Mouse (Mus musculus): ENCODE data around the gene Jam2. TPM values are rescaled to one million over a fixed set of nuclear protein-coding genes. Genes with fewer than 3 reads are reported as not detected.

The Jam2 gene
- polyA plus RNA-seq, 1 experiment from 2014 or later = 21.6 TPM

- Histone ChIP-seq H3K4me3 (ENCODE audit: low read depth, low read length) (no peak overlapping the region), H3K27ac (replicated peaks; ENCODE audit: low read depth, low read length) (no peak overlapping the region), H3K9me3 (ENCODE audit: control insufficient read depth, low read length) (no peaks in the 10 kb centered on the region), H3K9ac (ENCODE audit: low read depth, low read length) (no peak overlapping the region), H3K27me3 (replicated peaks; ENCODE audit: control insufficient read depth, insufficient read depth, low read length) (no peaks in the 10 kb centered on the region), H3K36me3 (ENCODE audit: control insufficient read depth, insufficient read depth, low read length) (no peaks in the 10 kb centered on the region), H3K4me1 (ENCODE audit: control insufficient read depth, insufficient read depth, low read length) (no peaks in the 10 kb centered on the region), H3K4me2 (ENCODE audit: low read depth, low read length) (no peak overlapping the region)
- WGBS = 68% methylated on average over 8 of the region's 8 CpGs
- DNase-seq (ENCODE audit: low spot score) = peak; percentile 16
- ATAC-seq (ENCODE audit: low read depth) = no peak
Observed at GRCm38 (mm10) chr16:84814511-84814910, 40.6 kb downstream of the Jam2 start.

GRCm38 (mm10) chr16:84817423-84817822, 43.5 kb downstream of the Jam2 start:
- 35% methylated on average over 7 of the region's 7 CpGs for WGBS
- H3K9me3 ChIP-seq (ENCODE audit: control insufficient read depth, low read length) = no peaks in the 10 kb centered on the region
- no peak overlapping the region for H3K27ac ChIP-seq (replicated peaks; ENCODE audit: low read depth, low read length)
- H3K27me3 ChIP-seq (replicated peaks; ENCODE audit: control insufficient read depth, insufficient read depth, low read length) = no peaks in the 10 kb centered on the region
- no peak for ATAC-seq (ENCODE audit: low read depth)
- no peak overlapping the region for H3K9ac ChIP-seq (ENCODE audit: low read depth, low read length)
- no peak overlapping the region for H3K4me2 ChIP-seq (ENCODE audit: low read depth, low read length)
- H3K4me3 ChIP-seq (ENCODE audit: low read depth, low read length) = no peak overlapping the region
- DNase-seq (ENCODE audit: low spot score) = peak; percentile 37
- no peaks in the 10 kb centered on the region for H3K4me1 ChIP-seq (ENCODE audit: control insufficient read depth, insufficient read depth, low read length)
- H3K36me3 ChIP-seq (ENCODE audit: control insufficient read depth, insufficient read depth, low read length) = peaks cover 3% of the 10 kb centered on the region; the same call in 1 of the 2 replicates

- Histone ChIP-seq H3K4me3 (ENCODE audit: low read depth, low read length) (no peak overlapping the region), H3K4me2 (ENCODE audit: low read depth, low read length) (no peak overlapping the region), H3K9me3 (ENCODE audit: control insufficient read depth, low read length) (no peaks in the 10 kb centered on the region), H3K27ac (replicated peaks; ENCODE audit: low read depth, low read length) (no peak overlapping the region), H3K27me3 (replicated peaks; ENCODE audit: control insufficient read depth, insufficient read depth, low read length) (no peaks in the 10 kb centered on the region), H3K4me1 (ENCODE audit: control insufficient read depth, insufficient read depth, low read length) (no peaks in the 10 kb centered on the region), H3K9ac (ENCODE audit: low read depth, low read length) (no peak overlapping the region), H3K36me3 (ENCODE audit: control insufficient read depth, insufficient read depth, low read length) (peaks cover 63% of the 10 kb centered on the region)
- DNase-seq (ENCODE audit: low spot score) (peak; percentile 88), ATAC-seq (ENCODE audit: low read depth) (peak; percentile 88)
- WGBS = 83% methylated on average over 6 of the region's 6 CpGs
Observed at GRCm38 (mm10) chr16:84825009-84825408, 51.1 kb downstream of the Jam2 start.

- H3K36me3 ChIP-seq (ENCODE audit: control insufficient read depth, insufficient read depth, low read length) = peaks cover 56% of the 10 kb centered on the region
- H3K27ac ChIP-seq (replicated peaks; ENCODE audit: low read depth, low read length) = no peak overlapping the region
- H3K9me3 ChIP-seq (ENCODE audit: control insufficient read depth, low read length) = no peaks in the 10 kb centered on the region
- DNase-seq (ENCODE audit: low spot score) = no peak
- no peak overlapping the region for H3K4me2 ChIP-seq (ENCODE audit: low read depth, low read length)
- H3K4me3 ChIP-seq (ENCODE audit: low read depth, low read length) = no peak overlapping the region
- 86% methylated on average over 5 of the region's 5 CpGs for WGBS
- H3K9ac ChIP-seq (ENCODE audit: low read depth, low read length) = no peak overlapping the region
- no peaks in the 10 kb centered on the region for H3K27me3 ChIP-seq (replicated peaks; ENCODE audit: control insufficient read depth, insufficient read depth, low read length)
- ATAC-seq (ENCODE audit: low read depth) = no peak
- peaks cover 4% of the 10 kb centered on the region; the same call in 1 of the 2 replicates for H3K4me1 ChIP-seq (ENCODE audit: control insufficient read depth, insufficient read depth, low read length)
Observed at GRCm38 (mm10) chr16:84831696-84832095, 57.8 kb downstream of the Jam2 start.

GRCm38 (mm10) chr16:84832736-84833135, 58.8 kb downstream of the Jam2 start:
- peaks cover 46% of the 10 kb centered on the region for H3K36me3 ChIP-seq (ENCODE audit: control insufficient read depth, insufficient read depth, low read length)
- H3K27ac ChIP-seq (replicated peaks; ENCODE audit: low read depth, low read length) = no peak overlapping the region
- no peaks in the 10 kb centered on the region for H3K27me3 ChIP-seq (replicated peaks; ENCODE audit: control insufficient read depth, insufficient read depth, low read length)
- H3K9ac ChIP-seq (ENCODE audit: low read depth, low read length) = no peak overlapping the region
- peaks cover 5% of the 10 kb centered on the region; the same call in 1 of the 2 replicates for H3K4me1 ChIP-seq (ENCODE audit: control insufficient read depth, insufficient read depth, low read length)
- DNase-seq (ENCODE audit: low spot score) = no peak
- ATAC-seq (ENCODE audit: low read depth) = no peak
- 96% methylated on average over 5 of the region's 5 CpGs for WGBS
- H3K4me3 ChIP-seq (ENCODE audit: low read depth, low read length) = no peak overlapping the region
- H3K4me2 ChIP-seq (ENCODE audit: low read depth, low read length) = no peak overlapping the region
- H3K9me3 ChIP-seq (ENCODE audit: control insufficient read depth, low read length) = no peaks in the 10 kb centered on the region

GRCm38 (mm10) chr16:84834344-84834743, 60.4 kb downstream of the Jam2 start:
- Histone ChIP-seq H3K27me3 (replicated peaks; ENCODE audit: control insufficient read depth, insufficient read depth, low read length) (no peaks in the 10 kb centered on the region), H3K9ac (ENCODE audit: low read depth, low read length) (peak overlapping the region; percentile 92), H3K9me3 (ENCODE audit: control insufficient read depth, low read length) (no peaks in the 10 kb centered on the region), H3K27ac (replicated peaks; ENCODE audit: low read depth, low read length) (peak overlapping the region; percentile 95), H3K36me3 (ENCODE audit: control insufficient read depth, insufficient read depth, low read length) (peaks cover 35% of the 10 kb centered on the region), H3K4me3 (ENCODE audit: low read depth, low read length) (peak overlapping the region; percentile 70), H3K4me1 (ENCODE audit: control insufficient read depth, insufficient read depth, low read length) (peaks cover 5% of the 10 kb centered on the region; the same call in 1 of the 2 replicates), H3K4me2 (ENCODE audit: low read depth, low read length) (peak overlapping the region; percentile 64)
- WGBS = 0% methylated on average over 22 of the region's 22 CpGs
- DNase-seq (ENCODE audit: low spot score) (no peak), ATAC-seq (ENCODE audit: low read depth) (no peak; the same call in 1 of the 2 replicates)

- Histone ChIP-seq H3K9me3 (ENCODE audit: control insufficient read depth, low read length) (no peaks in the 10 kb centered on the region), H3K9ac (ENCODE audit: low read depth, low read length) (peak within 1 kb of the TSS; percentile 92), H3K4me1 (ENCODE audit: control insufficient read depth, insufficient read depth, low read length) (peaks cover 5% of the 10 kb centered on the region; the same call in 1 of the 2 replicates), H3K4me3 (ENCODE audit: low read depth, low read length) (peak within 1 kb of the TSS; percentile 70), H3K4me2 (ENCODE audit: low read depth, low read length) (peak within 1 kb of the TSS; percentile 64), H3K36me3 (ENCODE audit: control insufficient read depth, insufficient read depth, low read length) (peaks cover 33% of the 10 kb centered on the region), H3K27ac (replicated peaks; ENCODE audit: low read depth, low read length) (peak within 1 kb of the TSS; percentile 95), H3K27me3 (replicated peaks; ENCODE audit: control insufficient read depth, insufficient read depth, low read length) (no peaks in the 10 kb centered on the region)
- ATAC-seq (ENCODE audit: low read depth) (peak; percentile 96), DNase-seq (ENCODE audit: low spot score) (peak; percentile 98)
- 0% methylated on average over 24 of the region's 52 CpGs for WGBS
Observed at GRCm38 (mm10) chr16:84834745-84835440, 61.0 kb downstream of the Jam2 start, which contains the start of gene Gabpa. TSS of gene Gabpa (plus strand) at chr16:84834925.

- peak within 1 kb of the TSS; percentile 92 for H3K9ac ChIP-seq (ENCODE audit: low read depth, low read length)
- peak; percentile 61 for ATAC-seq (ENCODE audit: low read depth)
- 0% methylated on average over 4 of the region's 57 CpGs for WGBS
Observed at GRCm38 (mm10) chr16:84835441-84835822, 61.5 kb downstream of the Jam2 start, which contains the start of gene Atp5j. TSS of gene Atp5j (minus strand) at chr16:84835625.

More at GRCm38 (mm10) chr16:84835441-84835822, 61.5 kb downstream of the Jam2 start, which contains the start of gene Atp5j:
- Histone ChIP-seq H3K4me2 (ENCODE audit: low read depth, low read length) (peak within 1 kb of the TSS; percentile 64), H3K9me3 (ENCODE audit: control insufficient read depth, low read length) (no peaks in the 10 kb centered on the region), H3K27me3 (replicated peaks; ENCODE audit: control insufficient read depth, insufficient read depth, low read length) (no peaks in the 10 kb centered on the region), H3K4me3 (ENCODE audit: low read depth, low read length) (peak within 1 kb of the TSS; percentile 70), H3K36me3 (ENCODE audit: control insufficient read depth, insufficient read depth, low read length) (peaks cover 31% of the 10 kb centered on the region), H3K4me1 (ENCODE audit: control insufficient read depth, insufficient read depth, low read length) (peaks cover 5% of the 10 kb centered on the region; the same call in 1 of the 2 replicates), H3K27ac (replicated peaks; ENCODE audit: low read depth, low read length) (peak within 1 kb of the TSS; percentile 95)
- peak; percentile 92 for DNase-seq (ENCODE audit: low spot score)

All from embryonic facial prominence, embryonic 14.5 days (tissue).